Mouse (Mus musculus): ENCODE results near the gene Sipa1l3. TPM values are rescaled to one million over a fixed set of nuclear protein-coding genes. Genes with fewer than 3 reads are reported as not detected.

The Sipa1l3 gene
- polyA plus RNA-seq, 1 experiment from 2014 or later, result 20.7 TPM

Other genes with a start within 250 kb of the Sipa1l3 start
- 62.7 and 140 TPM in 2 replicates for gene Spint2, start 236.7 kb downstream of the Sipa1l3 start, polyA plus RNA-seq (2015; fragmentation: Nextera tagmentation; extraction: Ambion mirVana)
- 2.8 and 13.3 TPM in 2 replicates for gene Ppp1r14a, start 229.3 kb downstream of the Sipa1l3 start, polyA plus RNA-seq (2015; fragmentation: Nextera tagmentation; extraction: Ambion mirVana)
- 148 and 198 TPM in 2 replicates for gene Dpf1, start 214.7 kb downstream of the Sipa1l3 start, polyA plus RNA-seq (2015; fragmentation: Nextera tagmentation; extraction: Ambion mirVana)
- gene Catsperg2, start 208.4 kb upstream of the Sipa1l3 start, polyA plus RNA-seq (2015; fragmentation: Nextera tagmentation; extraction: Ambion mirVana), result 0.11 and 0.27 TPM in 2 replicates
- 13.2 and 14.1 TPM in 2 replicates for gene Zfp84, start 249.9 kb upstream of the Sipa1l3 start, polyA plus RNA-seq (2015; fragmentation: Nextera tagmentation; extraction: Ambion mirVana)